Mouse (Mus musculus) liver, embryonic 14 days (tissue): ENCODE results near the gene Rbm38. TPM values are rescaled to one million over a fixed set of nuclear protein-coding genes. Genes with fewer than 3 reads are reported as not detected.

Source experiments
- polyA plus RNA-seq: library from polyadenylated mRNA; depleted of rRNA; stranded (reverse); fragments of >200 nt; gene quantifications from 2 replicates; pipeline ENCODE4 v1.2.3, GENCODE M21; 2012; rRNA removed

The Rbm38 gene
- 211 and 254 TPM in 2 replicates for polyA plus RNA-seq

GRCm38 (mm10) chr2:173020430-173020829, at the start of gene Rbm38:
TSS of gene Rbm38 (plus strand) at chr2:173020498.

GRCm38 (mm10) chr2:172977409-172978130, 42.7 kb upstream of the Rbm38 start, which contains the start of gene Spo11:
TSS of gene Spo11 (plus strand) at chr2:172977700.

GRCm38 (mm10) chr2:172999630-173000284, 20.5 kb upstream of the Rbm38 start, which contains the start of gene Rae1:
TSS of gene Rae1 (plus strand) at chr2:173000117.

Other genes with a start within 250 kb of the Rbm38 start
- 1.4 TPM in 2 replicates for gene Bmp7, start 80.2 kb upstream of the Rbm38 start, polyA plus RNA-seq
- 0.01 TPM in 2 replicates for gene Spo11, start 42.8 kb upstream of the Rbm38 start, polyA plus RNA-seq
- 43.2 and 47.6 TPM in 2 replicates for gene Rae1, start 20.4 kb upstream of the Rbm38 start, polyA plus RNA-seq
- 0.01 TPM in 1 of 2 replicates, not detected in the other for gene Ctcfl, start 99.0 kb downstream of the Rbm38 start, polyA plus RNA-seq
- gene Pck1, start 132.6 kb downstream of the Rbm38 start, polyA plus RNA-seq: 0.10 and 0.14 TPM in 2 replicates
- 0.66 and 0.77 TPM in 2 replicates for gene Zbp1, start 198.4 kb downstream of the Rbm38 start, polyA plus RNA-seq